Mouse (Mus musculus) liver, postnatal 0 days (tissue): Measurements from ENCODE around the gene Atp2c2.

Experiments used
- CTCF ChIP-seq: sonication (generic); IDR thresholded peaks from 2 replicates; pipeline ENCODE4 v1.5.1; 2016; ENCODE audit warnings: antibody characterized with exemption, low read depth
- EP300 ChIP-seq: IDR thresholded peaks from 2 replicates; pipeline ENCODE4 v1.6.1; 2016; ENCODE audit warnings: antibody characterized with exemption, low read depth, mild to moderate bottlenecking

GRCm38 (mm10) chr8:119742409-119742808, 42.6 kb downstream of the Atp2c2 start:
- TF ChIP-seq CTCF (no peak), EP300 (no peak)
